Mouse (Mus musculus) olfactory bulb, adult 2 months (tissue): ENCODE results near the gene Sf3b4.

ENCODE experiments used
- CTCF ChIP-seq: fragments of 200-500 bp; IDR thresholded peaks from 2 replicates; pipeline ENCODE4 v1.5.1; 2012; ENCODE audit warnings: low read depth, mild to moderate bottlenecking, low read length, moderate library complexity; ENCODE audit not compliant: insufficient read depth
- POLR2A ChIP-seq: fragments of 200-500 bp; IDR thresholded peaks from 2 replicates; pipeline ENCODE4 v1.6.1; 2012; ENCODE audit warnings: mild to moderate bottlenecking, low read depth, low read length, moderate library complexity; ENCODE audit not compliant: insufficient read depth

- TF ChIP-seq CTCF (no peak), POLR2A (0 out of 2 replicates have a peak, but pooled peaks have one; percentile 15)
Observed at GRCm38 (mm10) chr3:96155501-96155900, 16.6 kb upstream of the Sf3b4 start.
